Mouse (Mus musculus): ENCODE data around the gene Neurl4.
"Not testable (repeated sequence)": the region's sequence is repeated elsewhere in the genome, so short reads cannot be mapped to it uniquely, and the experiment has no call there.

The Neurl4 gene

GRCm38 (mm10) chr11:69900471-69901405 lies at the start of gene Neurl4, which contains the start of gene 2810408A11Rik:
TSS of gene Neurl4 (plus strand) at chr11:69901072.
TSS of gene 2810408A11Rik (minus strand) at chr11:69900987.
- peak; percentile 77 for DNase-seq (ENCODE audit: low spot score)

- no peak for DNase-seq (ENCODE audit: low spot score)
Observed at GRCm38 (mm10) chr11:69853994-69854393, 46.9 kb upstream of the Neurl4 start.

GRCm38 (mm10) chr11:69854680-69855079 lies 46.2 kb upstream of the Neurl4 start:
- no peak for DNase-seq (ENCODE audit: low spot score)

- DNase-seq (ENCODE audit: low spot score): no peak
Observed at GRCm38 (mm10) chr11:69855347-69855746, 45.5 kb upstream of the Neurl4 start.

- no peak for DNase-seq (ENCODE audit: low spot score)
Observed at GRCm38 (mm10) chr11:69858113-69858998, 42.5 kb upstream of the Neurl4 start, which contains the start of gene Tnk1. TSS of gene Tnk1 (minus strand) at chr11:69858730.

- not testable (repeated sequence) for DNase-seq (ENCODE audit: low spot score)
Observed at GRCm38 (mm10) chr11:69863729-69864128, 37.1 kb upstream of the Neurl4 start.

GRCm38 (mm10) chr11:69864138-69864860 lies 36.6 kb upstream of the Neurl4 start:
- DNase-seq (ENCODE audit: low spot score): no peak

GRCm38 (mm10) chr11:69865561-69865960 lies 35.3 kb upstream of the Neurl4 start:
- DNase-seq (ENCODE audit: low spot score): no peak

GRCm38 (mm10) chr11:69867335-69867734 lies 33.5 kb upstream of the Neurl4 start:
- no peak for DNase-seq (ENCODE audit: low spot score)

GRCm38 (mm10) chr11:69870289-69871069 lies 30.4 kb upstream of the Neurl4 start:
- DNase-seq (ENCODE audit: low spot score): no peak

GRCm38 (mm10) chr11:69871822-69872221 lies 29.1 kb upstream of the Neurl4 start:
- no peak for DNase-seq (ENCODE audit: low spot score)

- DNase-seq (ENCODE audit: low spot score): no peak
Observed at GRCm38 (mm10) chr11:69872451-69872850, 28.4 kb upstream of the Neurl4 start.

GRCm38 (mm10) chr11:69876186-69876585 lies 24.7 kb upstream of the Neurl4 start:
- no peak for DNase-seq (ENCODE audit: low spot score)

- DNase-seq (ENCODE audit: low spot score): peak; percentile 87
Observed at GRCm38 (mm10) chr11:69876867-69877266, 24.0 kb upstream of the Neurl4 start.

- no peak for DNase-seq (ENCODE audit: low spot score)
Observed at GRCm38 (mm10) chr11:69877878-69878277, 23.0 kb upstream of the Neurl4 start, which contains the start of gene Tmem95. TSS of gene Tmem95 (minus strand) at chr11:69878018.

- no peak for DNase-seq (ENCODE audit: low spot score)
Observed at GRCm38 (mm10) chr11:69878399-69878798, 22.5 kb upstream of the Neurl4 start.

GRCm38 (mm10) chr11:69878952-69879351 lies 21.9 kb upstream of the Neurl4 start:
- no peak for DNase-seq (ENCODE audit: low spot score)

GRCm38 (mm10) chr11:69879711-69880110 lies 21.2 kb upstream of the Neurl4 start:
- DNase-seq (ENCODE audit: low spot score): no peak

- DNase-seq (ENCODE audit: low spot score): peak; percentile 62
Observed at GRCm38 (mm10) chr11:69880506-69880852, 20.4 kb upstream of the Neurl4 start.

GRCm38 (mm10) chr11:69880853-69881603 lies 19.8 kb upstream of the Neurl4 start, which contains the start of gene Kctd11:
TSS of gene Kctd11 (minus strand) at chr11:69881406.
- peak; percentile 78 for DNase-seq (ENCODE audit: low spot score)

All from ovary, postnatal 14 days (tissue).